Mouse (Mus musculus): ENCODE measurements at regions not wholly inside any gene's neighbourhood (a gene's known extent, or its start where the extent isn't known, plus 50 kb on each side); places are given as distances from the start of the nearest gene placed in this dataset.
"Not testable (repeated sequence)": the region's sequence is repeated elsewhere in the genome, so short reads cannot be mapped to it uniquely, and the experiment has no call there.

- no peak for DNase-seq (ENCODE audit: low read depth)
- TF ChIP-seq CTCF (IDR thresholded peaks at IDR 0.05; ENCODE audit: borderline replicate concordance, extremely low read depth, insufficient read depth, insufficient read length) = no peak
- TF ChIP-seq POLR2A (IDR thresholded peaks at IDR 0.05; ENCODE audit: borderline replicate concordance, extremely low read depth, insufficient read depth, insufficient read length, poor library complexity, severe bottlenecking) = no peak
Observed at GRCm38 (mm10) chr15:38410462-38410861, 985.1 kb downstream of the 4930447A16Rik start.

DNA sequence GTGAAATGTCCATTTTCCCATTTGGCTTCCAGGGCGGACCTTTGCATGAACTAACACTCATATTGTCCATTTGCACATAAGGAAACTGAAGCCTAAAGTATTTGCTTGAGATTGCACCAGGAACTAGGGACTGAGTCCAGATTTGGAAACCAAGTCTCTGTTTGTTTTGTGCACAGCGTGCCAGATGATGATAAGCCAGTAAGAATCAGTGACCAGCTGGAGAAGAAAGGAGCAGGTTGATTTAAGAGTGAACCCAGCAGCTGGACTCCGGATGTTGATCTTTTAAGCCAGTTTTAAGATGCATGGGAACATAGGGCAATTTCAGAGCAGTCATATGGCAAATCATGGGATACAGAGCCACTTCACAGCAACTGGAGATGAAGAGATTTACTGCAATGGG, 987.1 kb downstream of the 4930447A16Rik start:
- no peak for DNase-seq (ENCODE audit: low read depth)
- no peak for TF ChIP-seq POLR2A (IDR thresholded peaks at IDR 0.05; ENCODE audit: borderline replicate concordance, extremely low read depth, insufficient read depth, insufficient read length, poor library complexity, severe bottlenecking)
- no peak for TF ChIP-seq CTCF (IDR thresholded peaks at IDR 0.05; ENCODE audit: borderline replicate concordance, extremely low read depth, insufficient read depth, insufficient read length)

DNA sequence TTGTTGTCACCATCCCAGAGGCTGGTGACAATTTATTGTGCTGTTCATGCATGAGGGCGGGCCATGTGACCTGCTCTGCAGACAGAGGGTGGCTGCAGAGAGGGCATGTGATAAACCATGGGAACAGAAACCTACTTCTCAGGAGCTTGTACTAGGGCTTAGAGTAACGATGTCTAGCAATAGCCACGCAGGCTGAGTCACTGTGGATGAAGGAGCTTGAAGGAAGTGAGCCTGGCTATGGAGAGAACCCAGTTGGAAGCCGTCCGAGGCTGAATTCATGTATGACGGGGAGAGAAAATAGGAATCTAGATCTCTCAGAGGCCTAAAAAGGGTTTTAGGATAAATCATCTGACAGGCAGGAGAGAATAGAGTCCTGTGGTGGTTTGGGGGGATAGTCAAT, 988.0 kb downstream of the 4930447A16Rik start:
- no peak for TF ChIP-seq POLR2A (IDR thresholded peaks at IDR 0.05; ENCODE audit: borderline replicate concordance, extremely low read depth, insufficient read depth, insufficient read length, poor library complexity, severe bottlenecking)
- no peak for DNase-seq (ENCODE audit: low read depth)

GRCm38 (mm10) chr15:38414318-38415090, 989.1 kb downstream of the 4930447A16Rik start:
- TF ChIP-seq POLR2A (IDR thresholded peaks at IDR 0.05; ENCODE audit: borderline replicate concordance, extremely low read depth, insufficient read depth, insufficient read length, poor library complexity, severe bottlenecking) = no peak
- TF ChIP-seq CTCF (IDR thresholded peaks at IDR 0.05; ENCODE audit: borderline replicate concordance, extremely low read depth, insufficient read depth, insufficient read length) = no peak
- peak; percentile 53 for DNase-seq (ENCODE audit: low read depth)

DNA sequence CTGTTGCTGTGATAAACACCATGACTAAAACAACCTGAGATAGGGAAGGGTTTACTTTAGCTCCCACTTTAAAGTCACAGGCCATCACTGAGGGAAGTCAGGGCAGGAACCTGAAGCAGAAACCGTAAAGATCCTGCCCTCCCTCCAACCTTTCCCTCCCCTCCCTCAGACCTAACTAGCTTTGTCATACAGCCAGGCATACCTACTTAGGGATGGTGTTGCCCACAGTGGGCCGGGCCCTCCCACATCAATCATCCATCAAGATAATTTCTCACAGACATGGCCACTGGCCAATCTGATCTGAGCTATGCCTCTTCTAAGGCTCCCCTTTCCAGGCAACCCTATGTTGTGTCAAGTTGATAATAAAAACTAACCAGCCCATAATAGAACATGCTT, 989.7 kb downstream of the 4930447A16Rik start:
- TF ChIP-seq POLR2A (IDR thresholded peaks at IDR 0.05; ENCODE audit: borderline replicate concordance, extremely low read depth, insufficient read depth, insufficient read length, poor library complexity, severe bottlenecking) (no peak), CTCF (IDR thresholded peaks at IDR 0.05; ENCODE audit: borderline replicate concordance, extremely low read depth, insufficient read depth, insufficient read length) (no peak)
- DNase-seq (ENCODE audit: low read depth) = no peak

DNA sequence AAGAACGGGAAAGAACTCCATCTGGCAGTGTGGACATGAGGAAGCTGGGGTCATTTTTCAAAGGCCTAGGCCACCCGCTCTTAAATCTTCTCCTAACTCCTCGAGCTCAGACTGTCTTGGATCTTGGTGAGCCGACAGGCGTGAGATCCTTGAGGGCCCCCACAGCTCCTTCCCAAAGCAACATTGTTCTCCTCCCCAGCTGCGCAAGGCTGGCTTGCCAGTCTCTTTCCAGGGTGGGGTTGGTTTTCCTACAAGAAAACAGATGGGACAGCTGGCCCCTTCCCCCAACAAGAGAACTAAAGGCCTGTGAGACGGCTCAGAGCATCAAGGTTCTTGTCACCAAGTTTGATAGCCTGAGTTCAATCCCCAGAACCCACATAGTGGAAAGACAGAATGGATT, 994.3 kb downstream of the 4930447A16Rik start:
- TF ChIP-seq POLR2A (IDR thresholded peaks at IDR 0.05; ENCODE audit: borderline replicate concordance, extremely low read depth, insufficient read depth, insufficient read length, poor library complexity, severe bottlenecking) = no peak
- no peak for TF ChIP-seq CTCF (IDR thresholded peaks at IDR 0.05; ENCODE audit: borderline replicate concordance, extremely low read depth, insufficient read depth, insufficient read length)
- DNase-seq (ENCODE audit: low read depth) = no peak

DNA sequence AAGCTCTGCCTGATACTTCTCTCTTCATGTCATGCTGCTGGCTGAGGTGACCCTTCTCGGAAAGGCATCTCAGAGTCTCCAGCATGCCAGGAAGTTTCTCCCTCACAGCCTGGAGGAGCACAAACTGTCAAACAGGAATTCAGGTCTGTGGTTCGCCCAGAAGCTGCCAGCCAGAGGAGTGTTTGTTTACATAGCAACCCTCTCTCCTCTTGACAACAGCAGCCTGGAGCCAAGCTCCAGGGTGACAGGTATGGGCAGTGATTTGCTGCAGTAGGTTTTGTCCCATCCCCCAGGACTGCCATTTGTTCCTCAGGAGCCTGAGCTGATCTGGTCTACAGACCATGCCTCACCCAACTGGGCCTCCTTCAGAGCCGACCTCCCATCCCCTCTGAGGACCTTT, 995.4 kb downstream of the 4930447A16Rik start:
- peak; percentile 19 for DNase-seq (ENCODE audit: low read depth)
- TF ChIP-seq CTCF (IDR thresholded peaks at IDR 0.05; ENCODE audit: borderline replicate concordance, extremely low read depth, insufficient read depth, insufficient read length) = no peak
- TF ChIP-seq POLR2A (IDR thresholded peaks at IDR 0.05; ENCODE audit: borderline replicate concordance, extremely low read depth, insufficient read depth, insufficient read length, poor library complexity, severe bottlenecking) = no peak

- no peak for DNase-seq (ENCODE audit: low read depth)
- TF ChIP-seq CTCF (IDR thresholded peaks at IDR 0.05; ENCODE audit: borderline replicate concordance, extremely low read depth, insufficient read depth, insufficient read length) (no peak), POLR2A (IDR thresholded peaks at IDR 0.05; ENCODE audit: borderline replicate concordance, extremely low read depth, insufficient read depth, insufficient read length, poor library complexity, severe bottlenecking) (no peak)
Observed at GRCm38 (mm10) chr15:38422741-38423140, 997.4 kb downstream of the 4930447A16Rik start.

DNA sequence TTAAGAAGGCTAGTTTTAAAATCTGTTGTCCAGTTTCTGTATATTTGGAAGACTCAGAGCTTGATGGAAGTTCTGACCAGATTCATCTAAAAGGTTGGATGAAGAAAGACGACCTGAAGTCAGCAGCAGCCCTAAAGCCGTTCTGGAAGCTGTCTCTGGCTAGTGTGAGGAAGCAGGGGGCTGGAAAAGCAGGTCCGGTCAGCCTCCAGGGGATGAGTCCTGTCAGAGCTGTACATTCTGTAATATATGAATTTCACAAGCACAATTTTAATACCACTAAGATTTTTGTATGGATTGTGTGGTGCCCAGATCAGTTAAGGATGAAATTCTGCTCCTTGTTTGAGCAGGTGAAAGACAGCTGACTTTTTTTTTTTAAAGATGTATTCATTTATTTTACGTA, 1000.2 kb downstream of the 4930447A16Rik start:
- no peak for DNase-seq (ENCODE audit: low read depth)
- TF ChIP-seq CTCF (IDR thresholded peaks at IDR 0.05; ENCODE audit: borderline replicate concordance, extremely low read depth, insufficient read depth, insufficient read length) (no peak), POLR2A (IDR thresholded peaks at IDR 0.05; ENCODE audit: borderline replicate concordance, extremely low read depth, insufficient read depth, insufficient read length, poor library complexity, severe bottlenecking) (no peak)

- no peak for DNase-seq (ENCODE audit: low read depth)
- TF ChIP-seq POLR2A (IDR thresholded peaks at IDR 0.05; ENCODE audit: borderline replicate concordance, extremely low read depth, insufficient read depth, insufficient read length, poor library complexity, severe bottlenecking) (no peak), CTCF (IDR thresholded peaks at IDR 0.05; ENCODE audit: borderline replicate concordance, extremely low read depth, insufficient read depth, insufficient read length) (no peak)
Observed at GRCm38 (mm10) chr15:38427966-38428365, 1002.6 kb downstream of the 4930447A16Rik start.

GRCm38 (mm10) chr15:38431668-38432067, 1006.3 kb downstream of the 4930447A16Rik start:
- TF ChIP-seq CTCF (IDR thresholded peaks at IDR 0.05; ENCODE audit: borderline replicate concordance, extremely low read depth, insufficient read depth, insufficient read length) (no peak), POLR2A (IDR thresholded peaks at IDR 0.05; ENCODE audit: borderline replicate concordance, extremely low read depth, insufficient read depth, insufficient read length, poor library complexity, severe bottlenecking) (no peak)
- DNase-seq (ENCODE audit: low read depth) = no peak

GRCm38 (mm10) chr15:38433386-38433785, 1008.0 kb downstream of the 4930447A16Rik start:
- no peak for TF ChIP-seq CTCF (IDR thresholded peaks at IDR 0.05; ENCODE audit: borderline replicate concordance, extremely low read depth, insufficient read depth, insufficient read length)
- no peak for TF ChIP-seq POLR2A (IDR thresholded peaks at IDR 0.05; ENCODE audit: borderline replicate concordance, extremely low read depth, insufficient read depth, insufficient read length, poor library complexity, severe bottlenecking)
- DNase-seq (ENCODE audit: low read depth) = no peak

- DNase-seq (ENCODE audit: low read depth) = not testable (repeated sequence)
Observed at GRCm38 (mm10) chr15:38434239-38434638, 1008.9 kb downstream of the 4930447A16Rik start.

Measured in brain, embryonic 14.5 days (tissue).